Mouse (Mus musculus) cerebellum, adult 9-11 months (tissue): Measurements from ENCODE around the gene Ptma.
"Not testable (repeated sequence)": the region's sequence is repeated elsewhere in the genome, so short reads cannot be mapped to it uniquely, and the experiment has no call there.

Experiments used
- DNase-seq: peaks from one replicate; pipeline ENCODE4 v3.0.0; 2022

The Ptma gene

GRCm38 (mm10) chr1:86520361-86520760, 6.2 kb upstream of the Ptma start:
- peak; percentile 38 for DNase-seq

GRCm38 (mm10) chr1:86522286-86522871, 4.1 kb upstream of the Ptma start:
- peak; percentile 64 for DNase-seq

- peak; percentile 59 for DNase-seq
Measured at GRCm38 (mm10) chr1:86523776-86524618, 2.5 kb upstream of the Ptma start.

- DNase-seq, result peak; percentile 100
Measured at GRCm38 (mm10) chr1:86524619-86525498, 1.7 kb upstream of the Ptma start.

- DNase-seq, result no peak
Measured at GRCm38 (mm10) chr1:86525499-86526115, 919 bp upstream of the Ptma start.

GRCm38 (mm10) chr1:86526789-86527598, 468 bp downstream of the Ptma start:
- peak; percentile 84 for DNase-seq

GRCm38 (mm10) chr1:86527599-86528486, 1.3 kb downstream of the Ptma start:
- DNase-seq, result peak; percentile 94

GRCm38 (mm10) chr1:86528571-86529180, 2.1 kb downstream of the Ptma start:
- peak; percentile 89 for DNase-seq

- peak; percentile 58 for DNase-seq
Measured at GRCm38 (mm10) chr1:86529590-86529989, 3.1 kb downstream of the Ptma start.

- DNase-seq, result peak; percentile 51
Measured at GRCm38 (mm10) chr1:86530871-86531546, 4.5 kb downstream of the Ptma start.

- DNase-seq, result peak; percentile 59
Measured at GRCm38 (mm10) chr1:86531547-86532321, 5.2 kb downstream of the Ptma start.

- peak; percentile 91 for DNase-seq
Measured at GRCm38 (mm10) chr1:86532362-86533051, 6.0 kb downstream of the Ptma start.

GRCm38 (mm10) chr1:86533411-86534130, 7.0 kb downstream of the Ptma start:
- peak; percentile 37 for DNase-seq

- no peak for DNase-seq
Measured at GRCm38 (mm10) chr1:86538383-86538782, 11.9 kb downstream of the Ptma start.

- not testable (repeated sequence) for DNase-seq
Measured at GRCm38 (mm10) chr1:86539583-86539982, 13.1 kb downstream of the Ptma start.

GRCm38 (mm10) chr1:86542584-86542983, 16.1 kb downstream of the Ptma start:
- DNase-seq, result no peak

- no peak for DNase-seq
Measured at GRCm38 (mm10) chr1:86546797-86547196, 20.3 kb downstream of the Ptma start.

GRCm38 (mm10) chr1:86551299-86551698, 24.8 kb downstream of the Ptma start:
- DNase-seq, result no peak
